8 mouse cellular contexts compared by ENCODE assay signal in the genomic region with DNA sequence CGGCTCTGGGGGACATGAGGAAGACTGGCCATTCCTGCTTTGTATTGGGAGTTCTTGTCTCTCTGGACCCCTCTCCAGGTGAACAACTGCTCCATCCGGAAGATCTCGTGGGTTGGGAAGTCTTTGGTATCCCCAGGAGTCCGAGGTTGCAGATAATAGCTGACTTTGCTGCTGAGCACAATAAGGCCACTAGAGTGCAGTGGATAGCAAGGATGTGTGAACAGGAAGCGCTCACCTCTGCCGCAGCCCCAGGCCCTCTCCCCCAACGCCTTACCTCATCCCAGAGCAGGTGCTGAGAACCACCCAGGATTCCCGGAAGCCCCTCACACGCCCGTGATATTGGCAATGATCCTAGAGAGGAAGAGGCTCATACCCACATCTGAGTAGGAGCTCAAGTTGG. TPM values are rescaled to one million over a fixed set of nuclear protein-coding genes. Genes with fewer than 3 reads are reported as not detected.
DNase-seq lines count a peak whose midpoint lies in the region; ATAC-seq and TF ChIP-seq lines count a peak whose summit lies in the region.

No protein-coding gene starts in this region.

- H3K4me1 ChIP-seq in testis, adult 2 months (ENCODE audit: control insufficient read depth, insufficient read depth, low read length) = peaks cover 25% of the 10 kb centered on the region
- H3K4me1 ChIP-seq in embryonic facial prominence, embryonic 10.5 days = peaks cover 55% of the 10 kb centered on the region
- peaks cover 24% of the 10 kb centered on the region for H3K4me1 ChIP-seq in intestine, embryonic 14.5 days (replicated peaks; ENCODE audit: control insufficient read depth, insufficient read depth, low read length)
- peaks cover 51% of the 10 kb centered on the region for H3K4me1 ChIP-seq in megakaryocyte, embryonic 14.5 days

- peak; percentile 42; the same call in 1 of the 2 replicates for ATAC-seq in intestine, embryonic 14.5 days (replicated peaks; ENCODE audit: low FRiP score, low TSS enrichment, low read depth)

- H3K4me3 ChIP-seq in testis, adult 2 months (ENCODE audit: control insufficient read depth, low read depth, low read length) = no peak overlapping the region
- H3K4me3 ChIP-seq in embryonic facial prominence, embryonic 10.5 days = peak overlapping the region; percentile 53
- no peak overlapping the region for H3K4me3 ChIP-seq in intestine, embryonic 14.5 days (ENCODE audit: low read depth, low read length)
- H3K4me3 ChIP-seq in megakaryocyte, embryonic 14.5 days (replicated peaks) = peak overlapping the region; percentile 89

- intact Hi-C loops in left cerebral cortex, postnatal 14 days (cut with DNase I) = no loop called here

- H3K27ac ChIP-seq in testis, adult 2 months (ENCODE audit: control insufficient read depth, insufficient read depth, low read depth, low read length) = no peak overlapping the region
- H3K27ac ChIP-seq in embryonic facial prominence, embryonic 10.5 days (replicated peaks) = no peak overlapping the region
- no peak overlapping the region for H3K27ac ChIP-seq in intestine, embryonic 14.5 days (ENCODE audit: low read depth)

- 5% methylated on average over 10 of the region's 10 CpGs for WGBS in embryonic facial prominence, embryonic 10.5 days
- 4% methylated on average over 10 of the region's 10 CpGs for WGBS in intestine, embryonic 14.5 days

- H3K27me3 ChIP-seq in testis, adult 2 months (ENCODE audit: control insufficient read depth, insufficient read depth, low read length) = no peaks in the 10 kb centered on the region
- peaks cover 79% of the 10 kb centered on the region for H3K27me3 ChIP-seq in embryonic facial prominence, embryonic 10.5 days (replicated peaks; ENCODE audit: low read depth, poor library complexity, severe bottlenecking)
- peaks cover 52% of the 10 kb centered on the region for H3K27me3 ChIP-seq in intestine, embryonic 14.5 days (replicated peaks; ENCODE audit: control insufficient read depth, insufficient read depth, low read length)
- peaks cover 95% of the 10 kb centered on the region for H3K27me3 ChIP-seq in megakaryocyte, embryonic 14.5 days (replicated peaks)

- TF ChIP-seq CTCF in testis, adult 2 months (IDR thresholded peaks at IDR 0.05; ENCODE audit: control insufficient read depth, insufficient read depth, insufficient replicate concordance, low read depth, low read length) = peak; percentile 46; the same call in 1 of the 2 replicates

- TF ChIP-seq POLR2A in testis, adult 2 months (IDR thresholded peaks at IDR 0.05; ENCODE audit: control insufficient read depth, low read depth, low read length) = no peak

- no peak overlapping the region for H3K9ac ChIP-seq in intestine, embryonic 14.5 days (ENCODE audit: low read length)

- H3K4me2 ChIP-seq in intestine, embryonic 14.5 days (ENCODE audit: low read length) = peak overlapping the region; percentile 15; the same call in 1 of the 2 replicates

- no peaks in the 10 kb centered on the region for H3K36me3 ChIP-seq in testis, adult 2 months (ENCODE audit: control insufficient read depth, insufficient read depth, low read length)
- H3K36me3 ChIP-seq in embryonic facial prominence, embryonic 10.5 days (replicated peaks) = no peaks in the 10 kb centered on the region
- H3K36me3 ChIP-seq in intestine, embryonic 14.5 days (ENCODE audit: control insufficient read depth, insufficient read depth, low read length) = no peaks in the 10 kb centered on the region
- H3K36me3 ChIP-seq in megakaryocyte, embryonic 14.5 days (replicated peaks; ENCODE audit: low read length) = no peaks in the 10 kb centered on the region

- no peak for DNase-seq in testis, postnatal 14 days (ENCODE audit: low spot score)
- peak; percentile 70 for DNase-seq in embryonic facial prominence, embryonic 10.5 days (ENCODE audit: low spot score)
- peak; percentile 69 for DNase-seq in intestine, embryonic 14.5 days (ENCODE audit: low spot score)
- DNase-seq in yolk sac, embryonic 10.5 days (ENCODE audit: low spot score) = peak; percentile 45
- no peak for DNase-seq in frontal cortex, postnatal 25 days (ENCODE audit: low spot score in 2 of 2)
- no peak for DNase-seq in left cerebral cortex, postnatal 14 days (ENCODE audit: low spot score in 2 of 2)

- no peaks in the 10 kb centered on the region for H3K9me3 ChIP-seq in embryonic facial prominence, embryonic 10.5 days
- H3K9me3 ChIP-seq in intestine, embryonic 14.5 days (ENCODE audit: control insufficient read depth, low read length) = no peaks in the 10 kb centered on the region
- no peaks in the 10 kb centered on the region for H3K9me3 ChIP-seq in megakaryocyte, embryonic 14.5 days

RNA-seq across cellular contexts. Expression of gene Adam33, which starts 7.4 kb away (rescaled TPM):
- 2.8 and 3.1 TPM in 2 replicates for polyA plus RNA-seq in testis, adult 2 months (2012; rRNA removed)
- 0.64 and 1.0 TPM in 2 replicates for polyA plus RNA-seq in embryonic facial prominence, embryonic 10.5 days (2016; fragmentation: Nextera tagmentation; extraction: Ambion mirVana)
- polyA plus RNA-seq in intestine, embryonic 14.5 days (2014; fragmentation: Nextera tagmentation; extraction: Ambion mirVana) = 1.8 and 1.9 TPM in 2 replicates
- polyA plus RNA-seq in megakaryocyte, embryonic 14.5 days (2012; ENCODE audit: insufficient read depth, low replicate concordance) = 1.9 and 6.0 TPM in 2 replicates
- total RNA-seq in left cerebral cortex, postnatal 14 days (2021) = 1 to 10 TPM; 2.3 to 3.7 TPM

RNA-seq across cellular contexts. Expression of gene Gfra4, which starts 13.3 kb away (rescaled TPM):
- polyA plus RNA-seq in testis, adult 2 months (2012; rRNA removed) = 58.3 and 63.5 TPM in 2 replicates
- 5.6 and 7.2 TPM in 2 replicates for polyA plus RNA-seq in embryonic facial prominence, embryonic 10.5 days (2016; fragmentation: Nextera tagmentation; extraction: Ambion mirVana)
- 13.7 and 15.8 TPM in 2 replicates for polyA plus RNA-seq in intestine, embryonic 14.5 days (2014; fragmentation: Nextera tagmentation; extraction: Ambion mirVana)
- polyA plus RNA-seq in megakaryocyte, embryonic 14.5 days (2012; ENCODE audit: insufficient read depth, low replicate concordance) = 1.3 TPM in 1 of 2 replicates, not detected in the other
- 10 to 100 TPM; 52.4 to 54.2 TPM for total RNA-seq in left cerebral cortex, postnatal 14 days (2021)

RNA-seq across cellular contexts. Expression of gene Siglec1, which starts 30.4 kb away (rescaled TPM):
- 0.61 and 0.88 TPM in 2 replicates for polyA plus RNA-seq in testis, adult 2 months (2012; rRNA removed)
- polyA plus RNA-seq in embryonic facial prominence, embryonic 10.5 days (2016; fragmentation: Nextera tagmentation; extraction: Ambion mirVana) = 0.06 and 0.16 TPM in 2 replicates
- 0.30 and 0.41 TPM in 2 replicates for polyA plus RNA-seq in intestine, embryonic 14.5 days (2014; fragmentation: Nextera tagmentation; extraction: Ambion mirVana)
- polyA plus RNA-seq in megakaryocyte, embryonic 14.5 days (2012; ENCODE audit: insufficient read depth, low replicate concordance) = 7.1 and 11.8 TPM in 2 replicates
- under 1 TPM; 0.51 to 0.59 TPM for total RNA-seq in left cerebral cortex, postnatal 14 days (2021)

Comparison
In these comparisons a context has a peak if more than half of its experiments do, and no peak if none do; other contexts are left out.
1. H3K4me3 ChIP-seq: peak in embryonic facial prominence, embryonic 10.5 days (single experiment) and megakaryocyte, embryonic 14.5 days (single experiment); none in testis, adult 2 months (single experiment) and intestine, embryonic 14.5 days (single experiment).
2. DNase-seq: peak in embryonic facial prominence, embryonic 10.5 days (single experiment), intestine, embryonic 14.5 days (single experiment) and yolk sac, embryonic 10.5 days (single experiment); none in testis, postnatal 14 days (single experiment), frontal cortex, postnatal 25 days (0 of 2) and left cerebral cortex, postnatal 14 days (0 of 2).